Mouse (Mus musculus): ENCODE measurements around the gene Sdhd. TPM values are rescaled to one million over a fixed set of nuclear protein-coding genes. Genes with fewer than 3 reads are reported as not detected.
A peak's percentile ranks its signal among the peaks of the same experiment; 100 is the strongest.

Gene Sdhd
- polyA plus RNA-seq, 1 experiment from 2014 or later, result 308 TPM

GRCm38 (mm10) chr9:50601536-50601935, 2.1 kb downstream of the Sdhd start:
- Histone ChIP-seq H3K9me3 (replicated peaks; ENCODE audit: control insufficient read depth, low read length) (no peaks in the 10 kb centered on the region), H3K27me3 (ENCODE audit: control insufficient read depth, insufficient read depth, low read length) (no peaks in the 10 kb centered on the region), H3K4me2 (ENCODE audit: low read depth, low read length) (no peak overlapping the region), H3K27ac (replicated peaks; ENCODE audit: low read depth, low read length) (no peak overlapping the region), H3K4me3 (ENCODE audit: low read depth, low read length) (no peak overlapping the region), H3K4me1 (ENCODE audit: control insufficient read depth, insufficient read depth, low read length) (peaks cover 3% of the 10 kb centered on the region; the same call in 1 of the 2 replicates), H3K36me3 (replicated peaks; ENCODE audit: control insufficient read depth, insufficient read depth, low read depth, low read length) (peaks cover 7% of the 10 kb centered on the region), H3K9ac (replicated peaks; ENCODE audit: low read length) (no peak overlapping the region)
- ATAC-seq (replicated peaks; ENCODE audit: insufficient number of reproducible peaks, low FRiP score, low TSS enrichment, low read depth) (no peak), DNase-seq (ENCODE audit: low spot score) (no peak)
- 93% methylated on average over 6 of the region's 6 CpGs for WGBS

DNA sequence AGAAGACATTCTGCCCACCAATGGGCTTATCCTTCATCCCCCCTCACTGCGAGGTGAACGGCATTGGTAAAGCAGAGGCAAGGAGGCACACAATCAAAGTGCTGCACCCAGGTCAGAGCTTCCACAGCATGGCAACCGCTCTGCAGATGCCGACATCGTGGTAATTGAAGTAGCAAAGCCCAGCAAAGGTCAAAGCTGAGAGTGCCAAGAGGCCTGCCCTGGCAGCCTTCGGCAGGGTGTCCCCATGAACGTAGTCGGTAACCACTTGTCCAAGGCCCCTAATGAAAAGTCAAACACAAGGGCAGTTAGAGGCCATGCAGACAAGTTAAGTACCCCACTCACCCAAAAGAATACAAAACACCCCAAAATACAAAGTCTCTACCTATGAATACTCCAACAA, 6.6 kb downstream of the Sdhd start:
- peaks cover 9% of the 10 kb centered on the region for H3K36me3 ChIP-seq (replicated peaks; ENCODE audit: control insufficient read depth, insufficient read depth, low read depth, low read length)
- H3K27ac ChIP-seq (replicated peaks; ENCODE audit: low read depth, low read length), result no peak overlapping the region
- H3K9ac ChIP-seq (replicated peaks; ENCODE audit: low read length), result no peak overlapping the region
- WGBS, result 91% methylated on average over 8 of the region's 8 CpGs
- H3K9me3 ChIP-seq (replicated peaks; ENCODE audit: control insufficient read depth, low read length), result no peaks in the 10 kb centered on the region
- no peaks in the 10 kb centered on the region; the same call in 1 of the 2 replicates for H3K4me1 ChIP-seq (ENCODE audit: control insufficient read depth, insufficient read depth, low read length)
- ATAC-seq (replicated peaks; ENCODE audit: insufficient number of reproducible peaks, low FRiP score, low TSS enrichment, low read depth), result no peak
- H3K27me3 ChIP-seq (ENCODE audit: control insufficient read depth, insufficient read depth, low read length), result no peaks in the 10 kb centered on the region
- no peak for DNase-seq (ENCODE audit: low spot score)
- no peak overlapping the region for H3K4me2 ChIP-seq (ENCODE audit: low read depth, low read length)
- H3K4me3 ChIP-seq (ENCODE audit: low read depth, low read length), result no peak overlapping the region

DNA sequence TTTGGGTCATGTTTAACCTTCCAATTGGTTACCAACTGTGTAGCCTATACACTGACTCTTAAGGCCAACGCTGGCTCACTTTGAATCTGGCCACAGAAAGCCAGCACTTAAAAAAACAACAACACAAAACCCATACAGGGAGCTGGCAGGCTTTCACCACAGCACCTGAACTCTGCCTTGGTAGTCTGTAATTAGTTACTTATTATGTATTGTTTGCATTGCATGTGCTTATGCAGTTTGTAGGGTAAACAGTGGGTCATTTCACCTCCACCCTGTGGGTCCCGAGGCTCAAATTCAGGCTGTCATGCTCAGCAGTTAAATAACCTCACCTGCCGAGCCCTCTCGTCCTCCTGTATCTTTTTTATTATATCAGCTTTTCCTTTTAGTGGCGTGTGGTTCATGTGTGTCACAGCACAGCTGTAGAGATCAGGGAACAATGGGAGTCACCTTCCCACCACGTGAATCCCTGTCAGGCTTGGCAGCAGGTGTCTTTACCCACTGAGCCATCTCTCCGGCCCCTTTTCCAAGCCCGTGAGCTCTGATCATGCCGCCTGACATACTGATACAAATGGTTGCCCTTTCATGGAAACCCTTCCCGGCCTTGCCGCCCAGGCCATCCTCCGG, 8.7 kb downstream of the Sdhd start:
- peaks cover 9% of the 10 kb centered on the region for H3K36me3 ChIP-seq (replicated peaks; ENCODE audit: control insufficient read depth, insufficient read depth, low read depth, low read length)

GRCm38 (mm10) chr9:50593544-50593943, 10.1 kb downstream of the Sdhd start:
- no peaks in the 10 kb centered on the region for H3K27me3 ChIP-seq (ENCODE audit: control insufficient read depth, insufficient read depth, low read length)
- DNase-seq (ENCODE audit: low spot score) (peak; percentile 38), ATAC-seq (replicated peaks; ENCODE audit: insufficient number of reproducible peaks, low FRiP score, low TSS enrichment, low read depth) (no peak)
- no peak overlapping the region for H3K9ac ChIP-seq (replicated peaks; ENCODE audit: low read length)
- H3K4me3 ChIP-seq (ENCODE audit: low read depth, low read length), result no peak overlapping the region
- no peaks in the 10 kb centered on the region for H3K9me3 ChIP-seq (replicated peaks; ENCODE audit: control insufficient read depth, low read length)
- H3K4me1 ChIP-seq (ENCODE audit: control insufficient read depth, insufficient read depth, low read length), result no peaks in the 10 kb centered on the region
- H3K27ac ChIP-seq (replicated peaks; ENCODE audit: low read depth, low read length), result no peak overlapping the region
- WGBS, result 70% methylated on average over 3 of the region's 3 CpGs
- H3K36me3 ChIP-seq (replicated peaks; ENCODE audit: control insufficient read depth, insufficient read depth, low read depth, low read length), result peaks cover 6% of the 10 kb centered on the region
- no peak overlapping the region for H3K4me2 ChIP-seq (ENCODE audit: low read depth, low read length)

More for the DNA sequence above, 8.7 kb downstream of the Sdhd start:
- Histone ChIP-seq H3K9me3 (replicated peaks; ENCODE audit: control insufficient read depth, low read length) (no peaks in the 10 kb centered on the region), H3K4me1 (ENCODE audit: control insufficient read depth, insufficient read depth, low read length) (no peaks in the 10 kb centered on the region), H3K27me3 (ENCODE audit: control insufficient read depth, insufficient read depth, low read length) (no peaks in the 10 kb centered on the region), H3K9ac (replicated peaks; ENCODE audit: low read length) (no peak overlapping the region), H3K27ac (replicated peaks; ENCODE audit: low read depth, low read length) (no peak overlapping the region), H3K4me2 (ENCODE audit: low read depth, low read length) (no peak overlapping the region), H3K4me3 (ENCODE audit: low read depth, low read length) (no peak overlapping the region)
- 78% methylated on average over 12 of the region's 12 CpGs for WGBS
- ATAC-seq (replicated peaks; ENCODE audit: insufficient number of reproducible peaks, low FRiP score, low TSS enrichment, low read depth) (no peak), DNase-seq (ENCODE audit: low spot score) (no peak)

GRCm38 (mm10) chr9:50592955-50593354, 10.7 kb downstream of the Sdhd start:
- ATAC-seq (replicated peaks; ENCODE audit: insufficient number of reproducible peaks, low FRiP score, low TSS enrichment, low read depth), result no peak
- WGBS, result 92% methylated on average over 9 of the region's 9 CpGs

GRCm38 (mm10) chr9:50590856-50591518, 12.6 kb downstream of the Sdhd start:
- Histone ChIP-seq H3K4me3 (ENCODE audit: low read depth, low read length) (no peak overlapping the region), H3K4me1 (ENCODE audit: control insufficient read depth, insufficient read depth, low read length) (no peaks in the 10 kb centered on the region), H3K9me3 (replicated peaks; ENCODE audit: control insufficient read depth, low read length) (no peaks in the 10 kb centered on the region), H3K27ac (replicated peaks; ENCODE audit: low read depth, low read length) (no peak overlapping the region), H3K9ac (replicated peaks; ENCODE audit: low read length) (no peak overlapping the region), H3K27me3 (ENCODE audit: control insufficient read depth, insufficient read depth, low read length) (no peaks in the 10 kb centered on the region), H3K36me3 (replicated peaks; ENCODE audit: control insufficient read depth, insufficient read depth, low read depth, low read length) (no peaks in the 10 kb centered on the region; the same call in 1 of the 2 replicates), H3K4me2 (ENCODE audit: low read depth, low read length) (no peak overlapping the region)
- WGBS, result 77% methylated on average over 10 of the region's 10 CpGs
- ATAC-seq (replicated peaks; ENCODE audit: insufficient number of reproducible peaks, low FRiP score, low TSS enrichment, low read depth) (no peak), DNase-seq (ENCODE audit: low spot score) (no peak)

More at GRCm38 (mm10) chr9:50592955-50593354, 10.7 kb downstream of the Sdhd start:
- peaks cover 6% of the 10 kb centered on the region for H3K36me3 ChIP-seq (replicated peaks; ENCODE audit: control insufficient read depth, insufficient read depth, low read depth, low read length)
- no peak for DNase-seq (ENCODE audit: low spot score)
- no peaks in the 10 kb centered on the region for H3K9me3 ChIP-seq (replicated peaks; ENCODE audit: control insufficient read depth, low read length)
- no peaks in the 10 kb centered on the region for H3K27me3 ChIP-seq (ENCODE audit: control insufficient read depth, insufficient read depth, low read length)
- no peaks in the 10 kb centered on the region for H3K4me1 ChIP-seq (ENCODE audit: control insufficient read depth, insufficient read depth, low read length)
- no peak overlapping the region for H3K4me2 ChIP-seq (ENCODE audit: low read depth, low read length)
- no peak overlapping the region for H3K9ac ChIP-seq (replicated peaks; ENCODE audit: low read length)
- H3K27ac ChIP-seq (replicated peaks; ENCODE audit: low read depth, low read length), result no peak overlapping the region
- no peak overlapping the region for H3K4me3 ChIP-seq (ENCODE audit: low read depth, low read length)

DNA sequence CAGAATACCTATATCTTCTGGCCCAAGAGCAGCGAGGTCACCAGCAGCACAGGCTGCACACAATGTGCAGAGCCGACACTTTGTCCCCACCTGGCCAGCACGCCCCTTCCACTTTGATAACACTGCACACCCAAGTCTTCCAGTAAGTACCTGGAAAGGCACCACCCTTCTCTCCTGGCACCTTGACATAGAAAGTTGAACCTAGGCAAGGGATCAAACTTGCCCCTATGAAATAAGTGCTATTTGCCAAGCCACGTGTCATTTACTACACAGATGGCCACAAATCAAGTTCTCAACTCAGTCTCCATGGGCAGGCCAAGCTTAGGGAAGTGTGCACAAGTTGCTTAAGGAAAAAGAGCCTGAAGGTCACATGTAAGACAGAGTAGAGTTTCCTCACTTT, 16.7 kb downstream of the Sdhd start:
- no peaks in the 10 kb centered on the region; the same call in 1 of the 2 replicates for H3K36me3 ChIP-seq (replicated peaks; ENCODE audit: control insufficient read depth, insufficient read depth, low read depth, low read length)
- H3K4me2 ChIP-seq (ENCODE audit: low read depth, low read length), result no peak overlapping the region
- H3K9ac ChIP-seq (replicated peaks; ENCODE audit: low read length), result no peak overlapping the region
- H3K4me1 ChIP-seq (ENCODE audit: control insufficient read depth, insufficient read depth, low read length), result no peaks in the 10 kb centered on the region
- no peaks in the 10 kb centered on the region for H3K27me3 ChIP-seq (ENCODE audit: control insufficient read depth, insufficient read depth, low read length)
- H3K9me3 ChIP-seq (replicated peaks; ENCODE audit: control insufficient read depth, low read length), result no peaks in the 10 kb centered on the region
- ATAC-seq (replicated peaks; ENCODE audit: insufficient number of reproducible peaks, low FRiP score, low TSS enrichment, low read depth), result no peak
- no peak overlapping the region for H3K27ac ChIP-seq (replicated peaks; ENCODE audit: low read depth, low read length)
- H3K4me3 ChIP-seq (ENCODE audit: low read depth, low read length), result no peak overlapping the region
- WGBS, result 79% methylated on average over 4 of the region's 4 CpGs
- no peak for DNase-seq (ENCODE audit: low spot score)

GRCm38 (mm10) chr9:50585145-50585818, 18.3 kb downstream of the Sdhd start:
- no peak overlapping the region for H3K27ac ChIP-seq (replicated peaks; ENCODE audit: low read depth, low read length)
- no peak overlapping the region for H3K4me3 ChIP-seq (ENCODE audit: low read depth, low read length)
- H3K36me3 ChIP-seq (replicated peaks; ENCODE audit: control insufficient read depth, insufficient read depth, low read depth, low read length), result no peaks in the 10 kb centered on the region; the same call in 1 of the 2 replicates
- WGBS, result 80% methylated on average over 6 of the region's 6 CpGs
- no peak for ATAC-seq (replicated peaks; ENCODE audit: insufficient number of reproducible peaks, low FRiP score, low TSS enrichment, low read depth)
- H3K9ac ChIP-seq (replicated peaks; ENCODE audit: low read length), result no peak overlapping the region
- no peak for DNase-seq (ENCODE audit: low spot score)
- H3K4me2 ChIP-seq (ENCODE audit: low read depth, low read length), result no peak overlapping the region
- H3K4me1 ChIP-seq (ENCODE audit: control insufficient read depth, insufficient read depth, low read length), result no peaks in the 10 kb centered on the region
- no peaks in the 10 kb centered on the region for H3K27me3 ChIP-seq (ENCODE audit: control insufficient read depth, insufficient read depth, low read length)
- H3K9me3 ChIP-seq (replicated peaks; ENCODE audit: control insufficient read depth, low read length), result no peaks in the 10 kb centered on the region
